Mouse (Mus musculus) liver, adult (tissue): Measurements from ENCODE around the gene Gpc6.

Source experiments
- GATA4 ChIP-seq: IDR thresholded peaks from 2 replicates; pipeline ENCODE4 v1.6.1; 2014; ENCODE audit warnings: mild to moderate bottlenecking, low read length; ENCODE audit not compliant: insufficient replicate concordance

Gene Gpc6

DNA sequence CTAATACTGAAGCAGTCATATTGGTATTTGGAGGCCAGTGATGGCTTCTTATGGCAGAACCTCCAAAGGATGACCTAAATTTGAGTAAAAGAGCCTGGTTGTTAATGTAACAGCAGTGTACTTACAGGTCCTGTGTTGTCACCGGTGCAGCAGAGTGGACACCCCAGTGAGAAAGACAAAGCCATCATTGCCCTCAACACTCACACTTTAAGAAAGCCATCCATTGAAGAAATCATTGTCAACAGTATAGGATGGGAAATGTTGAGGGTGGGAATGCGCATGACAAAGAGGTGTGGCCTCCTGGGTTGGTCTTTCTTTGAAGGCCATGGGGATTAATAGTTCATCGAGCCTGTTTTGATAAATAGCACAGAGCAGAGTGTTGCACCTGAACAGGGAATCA, 570.0 kb downstream of the Gpc6 start:
- TF ChIP-seq GATA4 = no peak

GRCm38 (mm10) chr14:117498785-117499184, 573.7 kb downstream of the Gpc6 start:
- TF ChIP-seq GATA4 = no peak

- TF ChIP-seq GATA4 = no peak
Measured at GRCm38 (mm10) chr14:117499354-117499753, 574.2 kb downstream of the Gpc6 start.

- TF ChIP-seq GATA4 = no peak
Measured at GRCm38 (mm10) chr14:117514829-117515228, 589.7 kb downstream of the Gpc6 start.

DNA sequence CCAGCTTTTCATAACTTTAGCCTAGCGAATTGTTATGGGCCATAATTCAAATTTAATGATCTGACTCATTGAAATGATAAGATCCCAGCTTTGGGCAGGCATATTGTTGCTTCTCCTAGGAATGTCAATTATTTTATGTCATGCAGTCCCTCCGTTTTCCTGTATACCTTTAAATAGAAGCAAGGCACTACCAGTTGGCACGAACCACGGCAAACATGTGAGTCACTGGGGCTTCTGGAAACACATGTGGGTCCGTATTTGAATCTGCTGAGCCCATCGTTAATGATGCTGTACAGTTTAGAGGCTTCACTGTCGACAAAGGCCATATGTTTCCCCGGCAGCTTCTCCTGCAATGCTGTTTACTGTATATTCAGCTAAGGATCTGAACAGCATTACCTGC, 594.5 kb downstream of the Gpc6 start:
- no peak for TF ChIP-seq GATA4

DNA sequence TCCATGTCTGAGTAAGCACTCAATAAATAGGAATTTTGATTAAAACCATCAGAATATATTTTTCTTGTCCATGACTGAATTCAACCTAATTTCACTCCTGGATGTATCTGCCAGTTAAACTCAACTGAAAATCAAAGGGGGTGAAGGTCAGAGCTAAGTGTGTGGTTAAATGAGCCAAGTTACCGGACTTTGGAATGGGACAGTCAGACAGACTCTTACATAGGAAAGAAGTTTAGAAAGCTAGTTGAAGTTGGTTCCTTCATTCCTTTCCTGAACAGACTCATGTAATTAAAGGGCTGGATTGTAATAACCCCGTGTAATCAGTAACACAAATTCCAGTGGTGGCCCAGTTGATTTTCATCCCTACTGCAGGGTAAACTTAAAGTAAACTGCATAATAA, 595.6 kb downstream of the Gpc6 start:
- TF ChIP-seq GATA4 = no peak

DNA sequence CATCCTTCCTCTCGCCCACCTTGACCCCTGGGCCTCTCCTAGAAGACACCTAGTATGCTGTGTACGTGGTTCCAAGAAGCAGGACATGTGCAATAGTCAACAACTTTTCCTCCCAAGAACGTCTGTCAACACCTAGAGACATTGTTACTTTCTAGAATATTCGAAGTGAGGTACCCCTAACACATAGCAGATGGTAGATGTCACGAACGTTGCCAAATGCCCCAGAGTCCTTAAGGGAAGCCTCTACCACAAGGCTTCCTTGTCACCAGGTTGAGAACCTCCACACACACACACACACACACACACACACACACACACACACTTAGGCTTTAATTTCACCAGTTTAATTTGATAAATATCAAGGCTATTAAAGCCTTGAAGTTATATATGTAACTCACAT, 600.0 kb downstream of the Gpc6 start:
- TF ChIP-seq GATA4 = no peak

- TF ChIP-seq GATA4 = no peak
Measured at GRCm38 (mm10) chr14:117527053-117527452, 601.9 kb downstream of the Gpc6 start.

DNA sequence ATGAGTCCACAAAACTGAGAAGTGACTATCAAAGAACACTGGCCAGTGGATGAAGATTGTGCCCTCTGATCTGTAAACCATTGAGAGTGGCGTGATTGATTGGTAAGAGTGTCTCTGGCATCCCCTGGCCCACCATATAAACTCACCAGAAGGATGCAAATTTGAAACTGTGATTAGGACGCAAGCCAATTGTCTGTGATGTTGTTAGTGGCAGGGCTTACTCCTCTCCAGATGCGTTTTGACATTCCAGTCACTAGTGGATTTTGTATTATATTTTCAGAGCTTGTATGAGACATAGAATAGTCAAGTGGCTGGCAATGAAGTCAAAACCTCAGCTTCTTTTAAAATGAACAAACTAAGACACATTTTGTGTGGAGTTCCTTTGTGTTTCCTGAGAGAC, 604.3 kb downstream of the Gpc6 start:
- TF ChIP-seq GATA4 = no peak

DNA sequence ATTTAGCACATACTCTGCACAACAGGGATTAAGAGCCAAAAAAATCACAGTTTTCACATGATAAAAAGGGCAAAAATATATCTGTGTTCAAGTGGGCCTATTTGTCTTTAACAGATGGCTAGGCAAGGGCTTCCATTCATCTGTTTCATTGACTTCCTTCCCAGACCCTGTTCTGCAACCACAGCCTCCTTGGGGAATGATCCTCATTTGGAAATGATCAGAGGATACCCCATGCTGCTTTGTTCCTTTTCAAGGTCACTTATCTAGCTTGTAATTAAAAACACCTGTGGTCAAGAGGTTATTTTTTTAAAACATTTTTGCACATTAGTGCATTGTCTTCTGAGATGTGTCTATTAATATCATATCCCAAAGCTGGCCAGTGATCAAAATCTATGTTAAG, 627.7 kb downstream of the Gpc6 start:
- no peak for TF ChIP-seq GATA4

GRCm38 (mm10) chr14:117556715-117557320, 631.7 kb downstream of the Gpc6 start:
- no peak for TF ChIP-seq GATA4

DNA sequence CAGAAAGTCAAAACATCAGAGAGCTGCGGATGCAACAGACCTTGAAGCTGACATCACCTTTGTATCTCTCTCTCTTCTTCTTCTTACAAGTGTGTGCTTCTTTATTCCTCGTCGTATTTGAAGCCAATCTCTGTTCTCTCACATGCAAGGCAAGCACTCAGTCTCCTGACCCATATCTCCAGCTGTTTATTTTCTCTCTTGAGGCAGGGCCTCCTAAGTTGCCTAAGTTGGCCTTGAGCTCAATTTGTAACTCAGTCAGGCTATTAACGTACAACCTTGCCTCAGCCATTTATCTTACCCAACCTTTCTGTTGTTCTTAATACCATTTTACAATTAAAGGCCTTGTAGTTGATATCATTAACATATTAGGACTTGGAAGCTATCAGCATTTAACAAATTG, 637.0 kb downstream of the Gpc6 start:
- no peak for TF ChIP-seq GATA4

- no peak for TF ChIP-seq GATA4
Measured at GRCm38 (mm10) chr14:117569278-117569677, 644.2 kb downstream of the Gpc6 start.

DNA sequence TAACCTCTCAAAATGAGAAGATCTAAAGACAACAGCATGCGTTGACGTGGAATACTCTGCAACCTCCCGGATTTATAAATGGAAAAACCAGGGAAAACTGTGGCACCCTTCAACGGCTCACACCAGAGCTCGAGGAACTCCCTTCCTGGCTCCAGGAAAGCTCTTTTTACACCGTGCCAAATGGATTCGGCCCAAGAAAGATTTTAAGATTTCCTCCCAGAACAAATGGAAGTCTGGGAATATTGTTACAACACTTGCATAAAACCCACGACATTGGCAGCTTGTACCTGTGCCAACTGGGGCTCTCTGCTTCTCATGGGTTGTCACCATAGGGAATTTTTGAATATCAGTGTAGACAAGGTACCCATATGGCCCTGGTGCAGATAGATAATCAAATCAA, 647.1 kb downstream of the Gpc6 start:
- no peak for TF ChIP-seq GATA4

DNA sequence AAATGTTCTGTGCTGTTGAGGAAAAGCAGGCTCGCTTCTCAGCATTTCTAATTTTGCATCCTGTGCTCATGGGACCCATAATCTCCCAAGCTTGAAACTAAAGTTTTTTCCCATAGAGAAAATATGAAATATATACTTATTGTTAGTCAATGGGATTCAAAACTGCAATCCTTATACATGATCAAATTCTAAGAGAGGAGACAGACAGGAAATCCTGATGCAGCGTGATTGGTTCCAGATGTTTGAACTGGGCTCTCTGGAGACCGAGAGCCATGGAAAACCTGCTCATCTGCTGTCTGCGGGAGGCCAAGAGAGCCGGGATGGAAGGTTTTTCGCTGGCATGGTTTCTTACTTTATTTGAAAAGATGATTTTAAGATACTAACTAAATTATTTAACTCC, 649.1 kb downstream of the Gpc6 start:
- TF ChIP-seq GATA4 = no peak

DNA sequence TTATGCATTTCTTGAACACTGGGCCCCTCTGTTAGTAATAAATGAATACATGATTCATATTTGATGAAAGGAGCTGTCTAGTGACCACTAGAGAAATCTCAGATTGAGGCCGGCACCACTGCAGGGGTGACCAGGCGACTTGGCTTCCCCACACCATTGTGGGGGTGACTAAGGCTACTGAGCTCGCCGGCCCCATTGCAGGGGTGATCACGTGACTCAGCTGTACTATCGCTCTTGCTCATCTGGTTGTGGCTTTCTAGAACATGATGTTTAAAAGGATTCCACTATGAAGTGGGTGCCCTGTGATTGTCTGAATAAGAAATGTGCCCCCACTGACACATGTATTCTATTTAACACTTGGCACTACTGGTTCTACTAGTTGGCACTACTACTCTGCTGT, 656.6 kb downstream of the Gpc6 start:
- TF ChIP-seq GATA4 = no peak

- TF ChIP-seq GATA4 = no peak
Measured at GRCm38 (mm10) chr14:117599758-117600157, 674.6 kb downstream of the Gpc6 start.
